Mouse (Mus musculus) hindbrain, embryonic 14.5 days (tissue): ENCODE data around the gene Peli2. TPM values are rescaled to one million over a fixed set of nuclear protein-coding genes. Genes with fewer than 3 reads are reported as not detected.

Source experiments
- ATAC-seq: fragments of 200-750 bp; cut with Nextera tagmentation; 2 replicates; pipeline ENCODE4 v1.8.0; 2017; ENCODE audit warnings: moderate number of reproducible peaks, mild to moderate bottlenecking, moderate TSS enrichment, moderate library complexity; ENCODE audit not compliant: low FRiP score
- DNase-seq: peaks from one replicate; pipeline ENCODE4 v3.0.0-alpha.2; 2015; ENCODE audit warnings: low spot score
- H3K27ac ChIP-seq: fragments of 300-500 bp; sonication (generic); 2 replicates; pipeline ENCODE4 v1.5.1; 2014; ENCODE audit warnings: mild to moderate bottlenecking, moderate library complexity
- H3K27me3 ChIP-seq: fragments of 300-500 bp; sonication (generic); 2 replicates; pipeline ENCODE4 v1.6.1; 2014; ENCODE audit warnings: mild to moderate bottlenecking, low read length, mixed read lengths; ENCODE audit not compliant: control insufficient read depth, insufficient read depth
- H3K36me3 ChIP-seq: fragments of 300-500 bp; sonication (generic); replicated peaks from 2 replicates; pipeline ENCODE4 v1.6.1; 2014; ENCODE audit not compliant: control insufficient read depth, insufficient read depth
- H3K4me1 ChIP-seq: fragments of 300-500 bp; sonication (generic); replicated peaks from 2 replicates; pipeline ENCODE4 v1.6.1; 2014; ENCODE audit warnings: antibody characterized with exemption, low read length, mixed read lengths; ENCODE audit not compliant: control insufficient read depth, insufficient read depth
- H3K4me2 ChIP-seq: fragments of 300-500 bp; sonication (generic); replicated peaks from 2 replicates; pipeline ENCODE4 v1.6.1; 2014; ENCODE audit warnings: mild to moderate bottlenecking, moderate library complexity
- H3K4me3 ChIP-seq: fragments of 300-500 bp; sonication (generic); replicated peaks from 2 replicates; pipeline ENCODE4 v1.5.1; 2014; ENCODE audit warnings: mild to moderate bottlenecking, low read length
- H3K9ac ChIP-seq: fragments of 300-500 bp; sonication (generic); 2 replicates; pipeline ENCODE4 v1.6.1; 2014
- H3K9me3 ChIP-seq: fragments of 300-500 bp; sonication (generic); 2 replicates; pipeline ENCODE4 v1.6.1; 2016; ENCODE audit warnings: low read length; ENCODE audit not compliant: control insufficient read depth
- WGBS: fragments of 180-500 bp; shearing (Covaris S2); extraction: QIAGEN DNeasy Blood & Tissue Kit; methylation state at CpG from one replicate; pipeline ENCODE4 v1.1.7; 2014; 5-methylcytosine and 5-hydroxymethylcytosine counted together
- polyA plus RNA-seq: library from polyadenylated mRNA; unstranded; fragments of >200 nt; fragmentation: Nextera tagmentation; extraction: Ambion mirVana; gene quantifications from 2 replicates; pipeline ENCODE4 v1.2.1, GENCODE M21; 2014

Gene Peli2
- polyA plus RNA-seq, 1 experiment from 2014 or later: 10.0 TPM

- Histone ChIP-seq H3K9me3 (no peaks in the 10 kb centered on the region), H3K27ac (no peak overlapping the region), H3K9ac (no peak overlapping the region), H3K27me3 (no peaks in the 10 kb centered on the region), H3K4me3 (no peak overlapping the region), H3K36me3 (no peaks in the 10 kb centered on the region), H3K4me2 (no peak overlapping the region), H3K4me1 (peaks cover 7% of the 10 kb centered on the region)
- 78% methylated on average over 10 of the region's 10 CpGs for WGBS
- DNase-seq (no peak), ATAC-seq (no peak)
These were observed 169.3 kb downstream of the Peli2 start for GRCm38 (mm10) chr14:48289602-48290599.

DNA sequence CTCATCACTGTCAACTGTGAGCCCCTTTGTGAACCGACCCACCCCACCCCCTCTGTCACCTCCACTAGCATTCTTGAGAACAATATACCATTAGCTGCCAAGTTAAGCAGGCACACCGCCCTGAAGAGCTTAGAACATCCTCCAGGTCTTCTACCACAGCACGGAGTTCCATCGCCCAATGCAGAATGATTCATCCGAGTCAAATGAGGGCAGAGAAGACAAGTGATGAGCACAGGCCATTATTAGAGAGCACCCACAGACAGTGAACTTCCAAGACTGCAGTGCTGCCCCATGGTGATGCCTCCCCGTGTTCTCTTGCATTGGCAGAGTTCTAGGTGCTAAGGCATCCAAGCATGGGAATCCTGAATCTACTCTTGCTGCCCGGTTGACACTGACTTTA lies 172.9 kb downstream of the Peli2 start:
- no peaks in the 10 kb centered on the region for H3K27me3 ChIP-seq

GRCm38 (mm10) chr14:48295410-48295809 lies 174.8 kb downstream of the Peli2 start:
- Histone ChIP-seq H3K27me3 (no peaks in the 10 kb centered on the region), H3K4me3 (no peak overlapping the region), H3K36me3 (no peaks in the 10 kb centered on the region), H3K9me3 (no peaks in the 10 kb centered on the region), H3K4me1 (peaks cover 12% of the 10 kb centered on the region), H3K9ac (no peak overlapping the region), H3K4me2 (no peak overlapping the region), H3K27ac (no peak overlapping the region)
- no peak for DNase-seq
- WGBS: 66% methylated on average over 5 of the region's 5 CpGs
- no peak for ATAC-seq

More for the DNA sequence above, 172.9 kb downstream of the Peli2 start:
- Histone ChIP-seq H3K4me2 (no peak overlapping the region), H3K9ac (no peak overlapping the region), H3K9me3 (no peaks in the 10 kb centered on the region), H3K4me1 (peaks cover 12% of the 10 kb centered on the region), H3K4me3 (no peak overlapping the region), H3K27ac (no peak overlapping the region), H3K36me3 (no peaks in the 10 kb centered on the region)
- ATAC-seq (no peak), DNase-seq (no peak)
- WGBS: 86% methylated on average over 7 of the region's 7 CpGs

- Histone ChIP-seq H3K9me3 (no peaks in the 10 kb centered on the region), H3K27ac (no peak overlapping the region), H3K9ac (no peak overlapping the region), H3K36me3 (no peaks in the 10 kb centered on the region), H3K27me3 (no peaks in the 10 kb centered on the region), H3K4me3 (no peak overlapping the region), H3K4me1 (peaks cover 12% of the 10 kb centered on the region), H3K4me2 (no peak overlapping the region; the same call in 1 of the 2 replicates)
- ATAC-seq (no peak), DNase-seq (no peak)
- WGBS: 34% methylated on average over 7 of the region's 7 CpGs
These were observed 175.2 kb downstream of the Peli2 start for GRCm38 (mm10) chr14:48295815-48296271.

- H3K4me3 ChIP-seq: no peak overlapping the region
- ATAC-seq: no peak
- peaks cover 12% of the 10 kb centered on the region for H3K4me1 ChIP-seq
- WGBS: 79% methylated on average over 1 of the region's 1 CpGs
- no peak overlapping the region for H3K4me2 ChIP-seq
- H3K36me3 ChIP-seq: no peaks in the 10 kb centered on the region
- H3K27ac ChIP-seq: no peak overlapping the region
- no peak for DNase-seq
- no peaks in the 10 kb centered on the region for H3K27me3 ChIP-seq
- H3K9me3 ChIP-seq: no peaks in the 10 kb centered on the region
- H3K9ac ChIP-seq: no peak overlapping the region
These were observed 176.2 kb downstream of the Peli2 start for GRCm38 (mm10) chr14:48296820-48297219.

GRCm38 (mm10) chr14:48302471-48303186 lies 182.0 kb downstream of the Peli2 start:
- no peak overlapping the region for H3K4me2 ChIP-seq
- no peaks in the 10 kb centered on the region for H3K36me3 ChIP-seq
- WGBS: 82% methylated on average over 10 of the region's 10 CpGs
- no peaks in the 10 kb centered on the region for H3K27me3 ChIP-seq
- ATAC-seq: no peak
- no peaks in the 10 kb centered on the region for H3K4me1 ChIP-seq
- DNase-seq: no peak
- H3K27ac ChIP-seq: no peak overlapping the region
- 0 out of 2 replicates have a peak, but pooled peaks cover 4% of the 10 kb centered on the region for H3K9me3 ChIP-seq
- H3K4me3 ChIP-seq: no peak overlapping the region
- H3K9ac ChIP-seq: no peak overlapping the region

- H3K4me3 ChIP-seq: no peak overlapping the region
- ATAC-seq (no peak), DNase-seq (no peak)
- no peak overlapping the region for H3K27ac ChIP-seq
- H3K4me2 ChIP-seq: no peak overlapping the region
- no peaks in the 10 kb centered on the region for H3K27me3 ChIP-seq
- no peak overlapping the region for H3K9ac ChIP-seq
- 0 out of 2 replicates have a peak, but pooled peaks cover 4% of the 10 kb centered on the region for H3K9me3 ChIP-seq
- 57% methylated on average over 6 of the region's 6 CpGs for WGBS
- H3K4me1 ChIP-seq: no peaks in the 10 kb centered on the region
- no peaks in the 10 kb centered on the region for H3K36me3 ChIP-seq
These were observed 182.6 kb downstream of the Peli2 start for GRCm38 (mm10) chr14:48303235-48303634.

- Histone ChIP-seq H3K36me3 (no peaks in the 10 kb centered on the region), H3K27me3 (no peaks in the 10 kb centered on the region), H3K27ac (no peak overlapping the region), H3K4me3 (no peak overlapping the region), H3K9me3 (0 out of 2 replicates have a peak, but pooled peaks cover 4% of the 10 kb centered on the region), H3K4me2 (no peak overlapping the region), H3K9ac (no peak overlapping the region), H3K4me1 (no peaks in the 10 kb centered on the region)
- ATAC-seq (no peak), DNase-seq (no peak)
- 93% methylated on average over 9 of the region's 9 CpGs for WGBS
These were observed 183.2 kb downstream of the Peli2 start for GRCm38 (mm10) chr14:48303841-48304240.

DNA sequence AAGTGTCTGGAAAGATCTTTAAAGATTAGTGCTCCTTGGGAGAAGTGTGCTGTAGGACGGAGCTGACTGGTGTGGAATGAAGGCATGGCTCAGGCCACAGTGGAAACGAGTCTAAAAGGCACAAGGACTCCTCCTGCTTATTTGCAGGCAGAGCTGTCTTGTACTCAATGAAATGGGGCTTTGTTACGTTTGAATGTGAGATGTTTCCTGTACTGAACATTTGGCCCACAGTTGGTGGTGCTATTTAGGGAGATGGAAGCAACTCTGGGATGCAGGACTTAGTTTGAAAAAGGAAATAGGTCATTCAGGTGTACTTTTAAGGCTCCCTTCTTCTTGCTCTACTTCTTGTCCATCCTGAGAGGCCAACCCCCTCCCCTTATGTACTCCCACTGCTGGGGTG lies 192.6 kb downstream of the Peli2 start:
- no peak for DNase-seq
- no peaks in the 10 kb centered on the region for H3K9me3 ChIP-seq
- H3K4me2 ChIP-seq: no peak overlapping the region
- H3K27me3 ChIP-seq: no peaks in the 10 kb centered on the region
- no peak overlapping the region for H3K9ac ChIP-seq
- no peak for ATAC-seq
- no peak overlapping the region for H3K27ac ChIP-seq
- no peak overlapping the region for H3K4me3 ChIP-seq
- no peaks in the 10 kb centered on the region for H3K4me1 ChIP-seq
- WGBS: 64% methylated on average over 3 of the region's 3 CpGs
- no peaks in the 10 kb centered on the region for H3K36me3 ChIP-seq
